Mouse (Mus musculus) cortical plate, adult 2 months (tissue): ENCODE measurements around the gene Ice1.

Source experiments
- CTCF ChIP-seq: fragments of 200-500 bp; IDR thresholded peaks from 2 replicates; pipeline ENCODE4 v1.5.1; 2011; ENCODE audit warnings: mild to moderate bottlenecking, control low read depth, low read length; ENCODE audit not compliant: insufficient read depth; ENCODE audit errors: extremely low read depth
- POLR2A ChIP-seq: fragments of 200-500 bp; IDR thresholded peaks from 2 replicates; pipeline ENCODE4 v1.6.1; 2011; ENCODE audit warnings: mild to moderate bottlenecking, low read length, control low read depth; ENCODE audit not compliant: insufficient read depth; ENCODE audit errors: extremely low read depth

DNA sequence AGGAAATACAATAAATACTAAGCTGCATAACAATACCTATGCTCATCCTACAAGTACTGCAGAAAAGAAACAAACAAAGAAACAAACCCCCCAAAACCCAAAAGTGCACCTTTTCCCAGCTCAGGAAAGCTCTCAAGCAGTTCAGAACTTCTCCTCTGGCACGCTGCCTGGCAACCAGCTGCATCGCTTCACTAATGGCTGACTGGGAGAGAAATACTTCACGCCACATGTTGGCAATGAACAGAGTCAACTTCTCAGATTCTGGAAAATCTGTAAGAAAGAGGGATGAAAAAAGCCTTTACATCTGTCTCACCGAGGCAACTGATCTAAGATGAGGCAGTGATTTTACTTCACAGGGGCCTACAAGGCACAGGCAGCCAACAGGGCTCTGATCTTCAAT lies 38.5 kb downstream of the Ice1 start:
- TF ChIP-seq CTCF: no peak
- no peak for TF ChIP-seq POLR2A
